Mouse (Mus musculus): ENCODE results near the gene Cfap65. TPM values are rescaled to one million over a fixed set of nuclear protein-coding genes. Genes with fewer than 3 reads are reported as not detected.

The Cfap65 gene
- polyA plus RNA-seq (2015; fragmentation: Nextera tagmentation; extraction: Ambion mirVana), result 0.90 and 0.93 TPM in 2 replicates

DNA sequence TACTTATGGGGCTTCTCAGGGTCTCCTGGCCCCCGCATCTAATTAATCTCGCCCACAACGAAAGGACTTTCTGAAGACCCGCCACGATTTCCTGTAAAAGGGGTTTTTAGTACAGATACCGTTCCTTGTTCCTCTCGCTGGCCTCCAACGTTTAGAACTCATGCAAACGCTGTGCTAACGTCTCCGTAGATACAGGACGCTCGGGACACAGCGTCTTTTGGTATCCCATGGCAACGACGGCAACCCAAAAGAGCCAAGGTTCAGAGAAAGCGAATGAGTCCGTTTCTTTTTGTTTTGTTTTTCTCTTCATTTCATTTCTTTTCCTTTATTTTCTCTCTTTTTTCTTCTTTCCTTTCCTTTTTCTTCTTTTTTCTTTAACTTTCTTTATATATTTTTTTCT lies at the start of gene Cfap65:
Cfap65 (minus strand) TSS at position 198 of the 400 bp plus-strand sequence.
- peak within 1 kb of the TSS; percentile 51 for H3K9ac ChIP-seq
- H3K4me3 ChIP-seq, result peak within 1 kb of the TSS; percentile 44
- H3K36me3 ChIP-seq (replicated peaks), result no peaks in the 10 kb centered on the region
- H3K27ac ChIP-seq, result no peak within 1 kb of the TSS
- peaks cover 25% of the 10 kb centered on the region for H3K27me3 ChIP-seq (replicated peaks)
- H3K9me3 ChIP-seq, result no peaks in the 10 kb centered on the region
- peak within 1 kb of the TSS; percentile 68 for H3K4me2 ChIP-seq
- WGBS, result 2% methylated on average over 18 of the region's 18 CpGs
- peak; percentile 85 for ATAC-seq (replicated peaks)
- H3K4me1 ChIP-seq, result no peaks in the 10 kb centered on the region

DNA sequence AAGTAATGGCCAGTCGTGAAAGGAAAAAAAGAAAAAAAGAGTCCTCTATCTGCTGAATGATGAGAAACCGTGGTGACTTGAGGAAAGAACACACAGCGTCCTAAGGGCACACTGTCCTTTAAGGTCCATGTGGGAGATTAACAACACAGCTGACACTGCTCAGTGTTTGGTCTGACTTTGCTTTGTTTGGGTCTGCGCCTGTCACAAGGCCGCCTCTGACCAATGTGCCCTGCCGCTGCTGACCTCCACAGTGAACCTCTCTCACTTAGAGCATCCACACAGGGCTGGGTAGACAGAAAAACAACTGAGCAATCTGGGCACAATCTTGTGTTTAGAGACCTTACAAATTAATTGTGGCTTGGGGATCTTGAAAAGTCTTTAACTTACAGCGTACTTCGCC lies 41.6 kb upstream of the Cfap65 start:
- Histone ChIP-seq H3K9ac (no peak overlapping the region), H3K27ac (no peak overlapping the region), H3K4me3 (no peak overlapping the region), H3K4me2 (no peak overlapping the region), H3K36me3 (replicated peaks) (no peaks in the 10 kb centered on the region), H3K9me3 (no peaks in the 10 kb centered on the region), H3K4me1 (no peaks in the 10 kb centered on the region), H3K27me3 (replicated peaks) (no peaks in the 10 kb centered on the region)
- 83% methylated on average over 8 of the region's 8 CpGs for WGBS
- no peak for ATAC-seq (replicated peaks)

DNA sequence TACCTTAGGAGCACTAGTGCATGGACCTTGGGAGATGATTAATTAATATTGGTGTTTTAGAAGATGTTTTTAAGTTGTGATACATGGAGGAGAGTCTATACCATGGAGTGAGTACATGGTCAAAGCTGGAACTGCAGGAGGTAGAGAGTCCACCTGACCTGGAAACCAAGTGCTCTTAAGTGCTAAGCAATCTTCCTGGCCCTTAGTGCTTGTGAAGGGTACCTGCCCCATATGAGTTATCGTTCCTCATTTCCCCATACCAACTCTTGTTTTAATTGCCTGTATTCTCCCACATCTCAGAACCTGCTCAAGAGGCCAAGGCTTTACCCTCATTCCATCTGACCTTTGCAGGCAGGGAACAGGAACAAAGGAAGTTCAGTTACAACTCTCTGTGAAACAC lies 40.5 kb upstream of the Cfap65 start:
- Histone ChIP-seq H3K4me3 (no peak overlapping the region), H3K9ac (no peak overlapping the region), H3K27me3 (replicated peaks) (no peaks in the 10 kb centered on the region), H3K36me3 (replicated peaks) (no peaks in the 10 kb centered on the region), H3K4me1 (no peaks in the 10 kb centered on the region), H3K4me2 (no peak overlapping the region), H3K27ac (no peak overlapping the region), H3K9me3 (no peaks in the 10 kb centered on the region)
- ATAC-seq (replicated peaks), result no peak
- WGBS, result 93% methylated on average over 1 of the region's 1 CpGs

DNA sequence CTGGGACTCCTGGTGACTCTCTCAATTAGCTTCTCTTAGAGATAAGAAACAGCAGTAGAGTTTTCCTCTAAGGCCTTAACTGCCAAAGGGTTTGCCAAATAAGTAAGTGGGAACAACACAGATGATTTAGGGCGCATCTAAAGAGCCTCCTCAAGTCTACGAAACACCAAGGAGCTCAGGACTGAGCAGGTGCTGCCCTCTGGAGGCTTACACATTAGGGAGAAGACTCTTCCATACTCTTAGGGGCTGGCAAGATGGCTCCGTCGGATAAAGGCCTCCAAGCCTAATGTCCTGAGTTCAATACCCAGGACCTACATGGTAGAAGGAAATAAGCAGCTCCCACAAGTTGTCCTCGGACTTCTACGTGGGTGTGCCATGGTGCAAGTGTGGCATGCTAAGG lies 38.2 kb upstream of the Cfap65 start:
- Histone ChIP-seq H3K36me3 (replicated peaks) (no peaks in the 10 kb centered on the region), H3K4me1 (no peaks in the 10 kb centered on the region), H3K4me3 (no peak overlapping the region), H3K4me2 (no peak overlapping the region), H3K9me3 (no peaks in the 10 kb centered on the region), H3K27me3 (replicated peaks) (no peaks in the 10 kb centered on the region), H3K9ac (no peak overlapping the region), H3K27ac (no peak overlapping the region)
- WGBS, result 81% methylated on average over 6 of the region's 6 CpGs
- no peak for ATAC-seq (replicated peaks)

DNA sequence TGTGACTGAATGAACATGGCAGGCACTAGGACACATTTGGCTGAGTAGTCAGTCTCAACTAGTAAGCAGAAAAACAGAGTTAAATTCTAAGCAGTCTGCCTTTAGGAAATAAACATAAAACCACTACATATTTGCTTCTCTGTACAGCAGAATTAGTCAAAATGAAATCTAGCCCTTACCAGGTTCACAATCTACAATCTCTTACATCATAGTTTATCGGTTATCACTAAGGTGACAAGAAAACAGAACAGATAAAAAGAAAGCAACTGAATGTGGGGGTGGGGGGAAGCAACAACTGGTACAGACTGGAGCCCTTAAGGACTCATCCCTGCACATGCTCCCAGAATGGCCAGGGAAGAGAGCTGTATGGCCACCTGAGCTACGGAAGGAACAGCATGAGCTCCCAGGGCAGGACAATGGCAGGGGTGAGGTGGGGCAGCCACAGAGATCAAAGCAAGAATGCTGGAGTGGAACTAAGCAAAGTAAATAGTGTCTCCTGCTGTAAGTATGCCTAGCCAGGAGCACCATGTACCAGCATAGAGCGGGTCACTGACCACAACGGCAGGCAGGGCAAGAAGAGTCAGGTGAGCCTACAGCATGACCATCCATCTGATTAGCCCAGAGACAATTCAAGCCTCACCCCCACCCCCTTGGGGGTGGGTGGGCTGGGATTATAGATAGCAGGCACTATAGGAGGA lies 36.1 kb upstream of the Cfap65 start:
- no peaks in the 10 kb centered on the region for H3K36me3 ChIP-seq (replicated peaks)
- no peak for ATAC-seq (replicated peaks)
- no peaks in the 10 kb centered on the region for H3K4me1 ChIP-seq
- no peaks in the 10 kb centered on the region for H3K27me3 ChIP-seq (replicated peaks)
- H3K9ac ChIP-seq, result no peak overlapping the region
- H3K9me3 ChIP-seq, result no peaks in the 10 kb centered on the region
- no peak overlapping the region for H3K4me2 ChIP-seq
- H3K4me3 ChIP-seq, result no peak overlapping the region
- WGBS, result 50% methylated on average over 4 of the region's 4 CpGs
- H3K27ac ChIP-seq, result no peak overlapping the region

DNA sequence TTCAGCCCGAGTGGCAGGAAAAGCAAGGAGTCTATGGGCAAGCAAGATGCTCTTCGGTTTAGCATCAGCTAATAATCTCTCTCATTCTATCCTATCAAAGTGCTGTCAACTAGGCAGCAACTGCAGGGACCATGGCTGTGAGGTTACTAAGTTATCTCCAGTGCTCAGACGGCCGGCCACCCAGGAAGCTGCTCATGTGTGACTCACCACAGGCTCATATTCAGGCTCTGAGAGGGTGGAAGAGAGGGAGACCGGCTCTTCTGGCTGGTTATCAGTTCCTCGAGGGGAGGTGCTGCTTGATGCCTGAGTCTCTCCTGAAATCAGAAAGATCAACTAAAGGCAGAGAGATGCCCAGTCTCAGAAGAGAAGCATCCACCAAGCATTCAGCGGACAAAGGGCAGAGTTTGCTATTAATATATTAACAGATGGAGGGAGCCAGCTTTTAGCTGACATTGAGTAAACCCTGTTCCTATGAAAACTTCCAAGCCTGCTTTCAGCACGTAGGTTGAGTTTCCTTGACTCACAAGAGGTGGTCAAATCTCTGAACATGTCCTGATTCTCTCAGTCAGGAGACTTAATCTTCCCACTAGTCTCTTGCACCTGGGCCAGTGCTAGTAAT lies 32.7 kb upstream of the Cfap65 start:
- 78% methylated on average over 8 of the region's 8 CpGs for WGBS
- H3K9me3 ChIP-seq, result no peaks in the 10 kb centered on the region
- no peak overlapping the region for H3K27ac ChIP-seq
- peaks cover 4% of the 10 kb centered on the region; the same call in 1 of the 2 replicates for H3K4me1 ChIP-seq
- H3K4me3 ChIP-seq, result no peak overlapping the region
- ATAC-seq (replicated peaks), result no peak
- H3K4me2 ChIP-seq, result no peak overlapping the region
- H3K27me3 ChIP-seq (replicated peaks), result no peaks in the 10 kb centered on the region
- no peaks in the 10 kb centered on the region for H3K36me3 ChIP-seq (replicated peaks)
- H3K9ac ChIP-seq, result no peak overlapping the region

DNA sequence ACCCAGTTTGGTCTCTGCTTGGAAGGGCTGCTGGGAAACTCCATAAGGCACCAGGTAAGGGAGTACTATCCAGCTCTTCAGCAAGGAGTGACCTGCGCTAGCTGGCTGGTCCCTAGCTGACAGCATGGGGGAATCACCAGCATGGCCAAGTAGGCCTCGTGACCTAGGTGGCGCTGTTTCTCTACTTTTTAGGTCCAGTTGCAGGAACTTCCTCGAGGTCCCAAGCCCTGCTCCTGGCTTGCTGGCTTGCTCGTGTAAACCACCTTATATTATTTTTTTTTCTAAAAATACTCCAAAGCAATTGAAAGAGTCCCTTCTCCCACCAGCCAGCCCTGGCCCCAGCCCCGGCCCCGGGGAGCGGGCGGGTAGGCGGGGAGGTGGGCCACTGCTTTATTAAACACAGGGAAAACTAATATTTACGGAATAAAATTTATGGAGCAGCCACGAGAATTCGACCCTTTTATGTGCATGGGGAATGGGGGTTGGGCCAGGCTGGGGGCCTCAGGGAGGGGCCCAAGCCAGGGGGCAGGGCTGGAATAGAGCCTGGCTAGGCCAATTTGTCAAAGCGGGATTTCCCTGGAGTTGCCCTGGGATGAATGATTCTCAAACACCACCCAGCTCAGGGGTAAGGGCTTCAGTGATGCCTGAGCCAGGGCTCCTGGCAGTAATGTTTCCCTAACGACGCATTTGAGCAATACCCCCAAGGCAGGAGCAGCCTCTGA lies 29.3 kb upstream of the Cfap65 start:
- H3K27me3 ChIP-seq (replicated peaks), result no peaks in the 10 kb centered on the region
- H3K9me3 ChIP-seq, result no peaks in the 10 kb centered on the region
- H3K27ac ChIP-seq, result no peak overlapping the region
- peaks cover 4% of the 10 kb centered on the region; the same call in 1 of the 2 replicates for H3K4me1 ChIP-seq
- ATAC-seq (replicated peaks), result no peak
- H3K36me3 ChIP-seq (replicated peaks), result no peaks in the 10 kb centered on the region
- H3K4me3 ChIP-seq, result no peak overlapping the region
- peak overlapping the region; percentile 40 for H3K4me2 ChIP-seq
- H3K9ac ChIP-seq, result no peak overlapping the region
- WGBS, result 16% methylated on average over 16 of the region's 16 CpGs

DNA sequence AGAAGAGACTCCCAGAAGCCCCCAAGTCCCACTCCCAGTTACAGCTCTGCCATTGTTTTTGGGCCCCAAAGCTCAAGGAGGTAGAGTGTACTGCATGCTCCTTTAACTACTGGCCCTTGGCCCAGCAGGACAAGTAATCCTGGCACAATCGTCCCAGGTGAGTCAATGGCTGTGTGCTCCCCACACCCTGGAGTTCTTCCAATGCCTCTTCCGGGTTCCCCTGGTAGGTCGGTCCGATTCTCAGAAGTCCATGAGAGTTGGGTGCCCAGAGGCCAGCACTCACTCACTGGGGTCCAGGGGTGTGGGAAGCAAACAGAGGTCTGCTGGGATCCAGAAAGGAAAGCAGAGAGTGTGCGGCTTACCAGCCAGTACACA lies 27.4 kb upstream of the Cfap65 start:
- H3K9ac ChIP-seq, result no peak overlapping the region
- H3K4me3 ChIP-seq, result no peak overlapping the region
- no peak overlapping the region for H3K27ac ChIP-seq
- no peaks in the 10 kb centered on the region for H3K27me3 ChIP-seq (replicated peaks)
- H3K9me3 ChIP-seq, result no peaks in the 10 kb centered on the region
- no peak for ATAC-seq (replicated peaks)
- no peak overlapping the region for H3K4me2 ChIP-seq
- H3K4me1 ChIP-seq, result peaks cover 4% of the 10 kb centered on the region; the same call in 1 of the 2 replicates
- 94% methylated on average over 5 of the region's 5 CpGs for whole genome bisulfite sequencing
- no peaks in the 10 kb centered on the region for H3K36me3 ChIP-seq (replicated peaks)

DNA sequence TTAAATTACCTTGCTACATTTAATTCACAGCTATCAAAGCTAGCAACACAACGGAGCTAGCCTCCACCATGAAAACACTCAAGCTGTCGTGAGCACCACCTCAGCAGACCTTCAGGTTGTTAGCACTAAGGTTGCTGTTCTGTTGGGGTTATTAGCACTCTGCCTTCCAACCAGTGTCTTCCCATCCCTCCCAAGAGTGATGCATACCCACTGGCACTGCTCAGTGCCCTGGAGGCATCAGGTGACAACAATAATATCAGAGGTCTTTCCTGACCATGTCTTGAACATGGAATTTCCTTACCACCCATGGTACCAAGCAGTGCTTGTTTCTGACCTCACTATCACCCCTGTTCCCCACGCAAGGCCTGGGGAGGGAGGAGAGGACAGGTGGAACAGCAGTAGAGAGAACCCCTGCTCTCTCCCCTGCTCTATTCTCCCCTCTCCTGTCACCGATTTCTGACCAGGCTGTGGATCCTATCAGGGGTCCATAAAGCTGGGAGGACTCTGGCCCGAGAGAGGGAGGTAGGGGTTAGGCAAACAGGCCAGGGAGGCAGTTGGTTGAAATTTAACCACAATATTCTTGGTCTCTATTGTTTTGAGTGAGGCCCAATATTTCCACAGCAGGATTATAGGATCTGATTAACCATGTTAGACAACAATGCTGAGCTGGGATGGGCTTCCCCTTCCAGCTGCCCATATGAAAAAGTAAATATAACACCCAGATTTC lies 26.9 kb upstream of the Cfap65 start:
- ATAC-seq (replicated peaks), result no peak
- Histone ChIP-seq H3K9ac (no peak overlapping the region), H3K27ac (no peak overlapping the region), H3K4me2 (no peak overlapping the region), H3K9me3 (no peaks in the 10 kb centered on the region), H3K4me1 (peaks cover 4% of the 10 kb centered on the region; the same call in 1 of the 2 replicates), H3K27me3 (replicated peaks) (no peaks in the 10 kb centered on the region), H3K36me3 (replicated peaks) (no peaks in the 10 kb centered on the region), H3K4me3 (no peak overlapping the region)
- WGBS, result 82% methylated on average over 5 of the region's 5 CpGs

DNA sequence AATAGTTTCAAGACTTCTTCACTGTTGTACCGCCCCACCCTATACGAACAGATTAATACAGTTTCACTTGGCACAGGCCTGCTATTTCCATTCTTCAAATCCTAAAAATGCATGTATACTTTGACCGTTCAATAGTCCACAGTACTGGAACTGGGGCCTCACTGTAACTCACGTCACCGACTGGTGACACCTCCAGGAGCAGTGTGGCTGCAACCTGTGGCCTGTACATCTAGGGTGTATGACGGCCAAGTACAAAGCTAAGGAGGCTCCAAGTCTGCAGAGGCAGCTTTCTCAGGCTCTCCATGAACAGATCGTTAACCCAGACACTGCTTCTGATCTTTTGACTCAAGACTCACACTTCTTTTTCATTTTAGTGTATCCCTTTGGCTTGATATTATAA lies 26.3 kb upstream of the Cfap65 start:
- Histone ChIP-seq H3K36me3 (replicated peaks) (no peaks in the 10 kb centered on the region), H3K4me1 (peaks cover 4% of the 10 kb centered on the region; the same call in 1 of the 2 replicates), H3K27me3 (replicated peaks) (no peaks in the 10 kb centered on the region), H3K9ac (no peak overlapping the region), H3K27ac (no peak overlapping the region), H3K4me3 (no peak overlapping the region), H3K9me3 (no peaks in the 10 kb centered on the region), H3K4me2 (no peak overlapping the region)
- ATAC-seq (replicated peaks), result no peak
- 94% methylated on average over 7 of the region's 7 CpGs for WGBS

DNA sequence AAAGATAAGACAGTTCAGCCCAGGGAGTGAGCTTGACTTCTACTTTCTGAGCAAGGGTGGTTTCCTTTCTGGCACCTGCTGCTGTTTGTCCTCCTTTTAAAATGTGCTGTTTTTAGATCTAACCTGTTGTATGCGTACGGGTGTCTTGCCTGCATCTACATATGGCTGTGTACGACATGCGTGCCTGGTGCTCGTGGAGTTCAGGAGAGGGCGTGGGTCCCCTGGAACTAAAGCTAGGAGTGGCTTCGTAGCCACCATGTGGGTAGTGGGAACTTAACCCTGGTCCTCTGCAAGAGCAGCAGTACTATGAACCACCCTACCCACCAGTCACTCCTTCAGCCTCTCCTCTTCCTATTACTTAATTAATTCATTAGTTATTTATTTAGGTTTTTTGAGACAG lies 24.7 kb upstream of the Cfap65 start:
- Histone ChIP-seq H3K4me2 (no peak overlapping the region), H3K9ac (no peak overlapping the region), H3K27me3 (replicated peaks) (peaks cover 5% of the 10 kb centered on the region; the same call in 1 of the 2 replicates), H3K9me3 (no peaks in the 10 kb centered on the region), H3K4me3 (no peak overlapping the region), H3K36me3 (replicated peaks) (no peaks in the 10 kb centered on the region), H3K27ac (no peak overlapping the region), H3K4me1 (peaks cover 4% of the 10 kb centered on the region; the same call in 1 of the 2 replicates)
- no peak for ATAC-seq (replicated peaks)
- WGBS, result 93% methylated on average over 7 of the region's 7 CpGs
